Mouse (Mus musculus): ENCODE measurements around the gene Slco2b1. TPM values are rescaled to one million over a fixed set of nuclear protein-coding genes. Genes with fewer than 3 reads are reported as not detected.

The Slco2b1 gene
- polyA plus RNA-seq, 1 experiment from 2014 or later = 3.4 TPM

GRCm38 (mm10) chr7:99674890-99675289 is 36.2 kb downstream of the Slco2b1 start:
- Histone ChIP-seq H3K4me2 (ENCODE audit: low read depth, low read length) (no peak overlapping the region), H3K36me3 (ENCODE audit: control insufficient read depth, insufficient read depth, low read length) (no peaks in the 10 kb centered on the region), H3K9me3 (ENCODE audit: control insufficient read depth, low read length) (no peaks in the 10 kb centered on the region), H3K4me3 (ENCODE audit: low read depth, low read length) (no peak overlapping the region), H3K27me3 (ENCODE audit: control insufficient read depth, insufficient read depth, low read length) (no peaks in the 10 kb centered on the region), H3K9ac (replicated peaks; ENCODE audit: low read depth, low read length) (no peak overlapping the region), H3K27ac (ENCODE audit: low read depth, low read length) (no peak overlapping the region), H3K4me1 (ENCODE audit: control insufficient read depth, insufficient read depth, low read length) (no peaks in the 10 kb centered on the region)
- WGBS = 89% methylated on average over 3 of the region's 3 CpGs
- no peak for ATAC-seq (ENCODE audit: low read depth)

GRCm38 (mm10) chr7:99674209-99674608 is 36.9 kb downstream of the Slco2b1 start:
- Histone ChIP-seq H3K4me2 (ENCODE audit: low read depth, low read length) (no peak overlapping the region), H3K36me3 (ENCODE audit: control insufficient read depth, insufficient read depth, low read length) (no peaks in the 10 kb centered on the region), H3K27ac (ENCODE audit: low read depth, low read length) (no peak overlapping the region), H3K9ac (replicated peaks; ENCODE audit: low read depth, low read length) (no peak overlapping the region), H3K9me3 (ENCODE audit: control insufficient read depth, low read length) (no peaks in the 10 kb centered on the region), H3K4me1 (ENCODE audit: control insufficient read depth, insufficient read depth, low read length) (no peaks in the 10 kb centered on the region), H3K27me3 (ENCODE audit: control insufficient read depth, insufficient read depth, low read length) (no peaks in the 10 kb centered on the region), H3K4me3 (ENCODE audit: low read depth, low read length) (no peak overlapping the region)
- WGBS = 82% methylated on average over 5 of the region's 5 CpGs
- ATAC-seq (ENCODE audit: low read depth) = no peak

- Histone ChIP-seq H3K27me3 (ENCODE audit: control insufficient read depth, insufficient read depth, low read length) (no peaks in the 10 kb centered on the region), H3K27ac (ENCODE audit: low read depth, low read length) (peak overlapping the region; percentile 22; the same call in 1 of the 2 replicates), H3K4me1 (ENCODE audit: control insufficient read depth, insufficient read depth, low read length) (no peaks in the 10 kb centered on the region), H3K9me3 (ENCODE audit: control insufficient read depth, low read length) (no peaks in the 10 kb centered on the region), H3K4me2 (ENCODE audit: low read depth, low read length) (no peak overlapping the region), H3K9ac (replicated peaks; ENCODE audit: low read depth, low read length) (no peak overlapping the region), H3K36me3 (ENCODE audit: control insufficient read depth, insufficient read depth, low read length) (no peaks in the 10 kb centered on the region), H3K4me3 (ENCODE audit: low read depth, low read length) (no peak overlapping the region)
- WGBS = 79% methylated on average over 8 of the region's 8 CpGs
- ATAC-seq (ENCODE audit: low read depth) = no peak
Measured at GRCm38 (mm10) chr7:99673188-99673587, 38.0 kb downstream of the Slco2b1 start.

- WGBS = 89% methylated on average over 9 of the region's 9 CpGs
- H3K4me3 ChIP-seq (ENCODE audit: low read depth, low read length) = no peak overlapping the region
- H3K36me3 ChIP-seq (ENCODE audit: control insufficient read depth, insufficient read depth, low read length) = no peaks in the 10 kb centered on the region
- no peaks in the 10 kb centered on the region for H3K9me3 ChIP-seq (ENCODE audit: control insufficient read depth, low read length)
- no peak overlapping the region for H3K27ac ChIP-seq (ENCODE audit: low read depth, low read length)
- no peak overlapping the region for H3K4me2 ChIP-seq (ENCODE audit: low read depth, low read length)
- no peak overlapping the region for H3K9ac ChIP-seq (replicated peaks; ENCODE audit: low read depth, low read length)
- no peaks in the 10 kb centered on the region for H3K27me3 ChIP-seq (ENCODE audit: control insufficient read depth, insufficient read depth, low read length)
- H3K4me1 ChIP-seq (ENCODE audit: control insufficient read depth, insufficient read depth, low read length) = no peaks in the 10 kb centered on the region
- no peak for ATAC-seq (ENCODE audit: low read depth)
Measured at GRCm38 (mm10) chr7:99671544-99672435, 39.4 kb downstream of the Slco2b1 start.

- WGBS = 74% methylated on average over 4 of the region's 4 CpGs
- Histone ChIP-seq H3K9ac (replicated peaks; ENCODE audit: low read depth, low read length) (no peak overlapping the region), H3K4me2 (ENCODE audit: low read depth, low read length) (no peak overlapping the region), H3K4me1 (ENCODE audit: control insufficient read depth, insufficient read depth, low read length) (no peaks in the 10 kb centered on the region), H3K9me3 (ENCODE audit: control insufficient read depth, low read length) (no peaks in the 10 kb centered on the region), H3K27me3 (ENCODE audit: control insufficient read depth, insufficient read depth, low read length) (no peaks in the 10 kb centered on the region), H3K36me3 (ENCODE audit: control insufficient read depth, insufficient read depth, low read length) (no peaks in the 10 kb centered on the region), H3K27ac (ENCODE audit: low read depth, low read length) (no peak overlapping the region), H3K4me3 (ENCODE audit: low read depth, low read length) (no peak overlapping the region)
- ATAC-seq (ENCODE audit: low read depth) = no peak
Measured at GRCm38 (mm10) chr7:99670915-99671314, 40.2 kb downstream of the Slco2b1 start.

GRCm38 (mm10) chr7:99668802-99669201 is 42.3 kb downstream of the Slco2b1 start:
- H3K4me3 ChIP-seq (ENCODE audit: low read depth, low read length) = no peak overlapping the region
- H3K36me3 ChIP-seq (ENCODE audit: control insufficient read depth, insufficient read depth, low read length) = no peaks in the 10 kb centered on the region
- ATAC-seq (ENCODE audit: low read depth) = no peak
- H3K9me3 ChIP-seq (ENCODE audit: control insufficient read depth, low read length) = no peaks in the 10 kb centered on the region
- 32% methylated on average over 4 of the region's 4 CpGs for whole genome bisulfite sequencing
- no peak overlapping the region for H3K4me2 ChIP-seq (ENCODE audit: low read depth, low read length)
- no peak overlapping the region for H3K27ac ChIP-seq (ENCODE audit: low read depth, low read length)
- no peak overlapping the region for H3K9ac ChIP-seq (replicated peaks; ENCODE audit: low read depth, low read length)
- H3K27me3 ChIP-seq (ENCODE audit: control insufficient read depth, insufficient read depth, low read length) = no peaks in the 10 kb centered on the region
- no peaks in the 10 kb centered on the region for H3K4me1 ChIP-seq (ENCODE audit: control insufficient read depth, insufficient read depth, low read length)

- no peaks in the 10 kb centered on the region for H3K36me3 ChIP-seq (ENCODE audit: control insufficient read depth, insufficient read depth, low read length)
- no peak overlapping the region for H3K4me2 ChIP-seq (ENCODE audit: low read depth, low read length)
- H3K4me1 ChIP-seq (ENCODE audit: control insufficient read depth, insufficient read depth, low read length) = no peaks in the 10 kb centered on the region
- no peak overlapping the region for H3K9ac ChIP-seq (replicated peaks; ENCODE audit: low read depth, low read length)
- H3K9me3 ChIP-seq (ENCODE audit: control insufficient read depth, low read length) = no peaks in the 10 kb centered on the region
- WGBS = 87% methylated on average over 16 of the region's 16 CpGs
- no peak for ATAC-seq (ENCODE audit: low read depth)
- no peak overlapping the region for H3K27ac ChIP-seq (ENCODE audit: low read depth, low read length)
- H3K27me3 ChIP-seq (ENCODE audit: control insufficient read depth, insufficient read depth, low read length) = no peaks in the 10 kb centered on the region
- no peak overlapping the region for H3K4me3 ChIP-seq (ENCODE audit: low read depth, low read length)
Measured at GRCm38 (mm10) chr7:99667096-99667495, 44.0 kb downstream of the Slco2b1 start.

GRCm38 (mm10) chr7:99665731-99666452 is 45.2 kb downstream of the Slco2b1 start:
- ATAC-seq (ENCODE audit: low read depth) = no peak
- H3K4me1 ChIP-seq (ENCODE audit: control insufficient read depth, insufficient read depth, low read length) = no peaks in the 10 kb centered on the region
- 91% methylated on average over 10 of the region's 10 CpGs for WGBS
- no peak overlapping the region for H3K9ac ChIP-seq (replicated peaks; ENCODE audit: low read depth, low read length)
- H3K9me3 ChIP-seq (ENCODE audit: control insufficient read depth, low read length) = no peaks in the 10 kb centered on the region
- H3K4me3 ChIP-seq (ENCODE audit: low read depth, low read length) = no peak overlapping the region
- no peak overlapping the region for H3K27ac ChIP-seq (ENCODE audit: low read depth, low read length)
- H3K27me3 ChIP-seq (ENCODE audit: control insufficient read depth, insufficient read depth, low read length) = no peaks in the 10 kb centered on the region
- H3K4me2 ChIP-seq (ENCODE audit: low read depth, low read length) = no peak overlapping the region
- no peaks in the 10 kb centered on the region for H3K36me3 ChIP-seq (ENCODE audit: control insufficient read depth, insufficient read depth, low read length)
